Mouse (Mus musculus) liver, embryonic 11.5 days (tissue): ENCODE measurements around the gene Arpc5l. TPM values are rescaled to one million over a fixed set of nuclear protein-coding genes. Genes with fewer than 3 reads are reported as not detected.
"Not testable (repeated sequence)": the region's sequence is repeated elsewhere in the genome, so short reads cannot be mapped to it uniquely, and the experiment has no call there.

Experiments
- ATAC-seq: fragments of 200-750 bp; cut with Nextera tagmentation; replicated peaks from 2 replicates; pipeline ENCODE4 v1.8.0; 2017; ENCODE audit warnings: moderate number of reproducible peaks, mild to moderate bottlenecking, moderate TSS enrichment, moderate library complexity; ENCODE audit not compliant: low FRiP score
- DNase-seq: peaks from one replicate; pipeline ENCODE4 v3.0.0-alpha.2; 2017; ENCODE audit warnings: low spot score
- H3K27ac ChIP-seq: fragments of 300-500 bp; sonication (generic); 2 replicates; pipeline ENCODE4 v1.5.1; 2014; ENCODE audit warnings: mild to moderate bottlenecking, low read depth, low read length, control low read depth
- H3K27me3 ChIP-seq: fragments of 300-500 bp; sonication (generic); replicated peaks from 2 replicates; pipeline ENCODE4 v1.6.1; 2014; ENCODE audit warnings: low read length, mixed read lengths; ENCODE audit not compliant: control insufficient read depth, insufficient read depth
- H3K36me3 ChIP-seq: fragments of 300-500 bp; sonication (generic); 2 replicates; pipeline ENCODE4 v1.6.1; 2014; ENCODE audit warnings: mild to moderate bottlenecking, low read length, moderate library complexity, mixed read lengths; ENCODE audit not compliant: control insufficient read depth, insufficient read depth
- H3K4me1 ChIP-seq: fragments of 300-500 bp; sonication (generic); replicated peaks from 2 replicates; pipeline ENCODE4 v1.6.1; 2014; ENCODE audit warnings: low read length, mixed read lengths; ENCODE audit not compliant: control insufficient read depth, insufficient read depth
- H3K4me2 ChIP-seq: fragments of 300-500 bp; sonication (generic); 2 replicates; pipeline ENCODE4 v1.6.1; 2014; ENCODE audit warnings: mild to moderate bottlenecking, control low read depth, moderate library complexity
- H3K4me3 ChIP-seq: fragments of 300-500 bp; sonication (generic); 2 replicates; pipeline ENCODE4 v1.5.1; 2014; ENCODE audit warnings: low read depth, low read length, control low read depth
- H3K9ac ChIP-seq: fragments of 300-500 bp; sonication (generic); 2 replicates; pipeline ENCODE4 v1.6.1; 2014; ENCODE audit warnings: low read depth, low read length, control low read depth
- H3K9me3 ChIP-seq: fragments of 300-500 bp; sonication (generic); 2 replicates; pipeline ENCODE4 v1.6.1; 2016; ENCODE audit warnings: low read length, inconsistent platforms, mixed read lengths; ENCODE audit not compliant: control insufficient read depth
- WGBS: fragments of 180-500 bp; shearing (Covaris S2); extraction: QIAGEN DNeasy Blood & Tissue Kit; methylation state at CpG from one replicate; pipeline ENCODE4 v1.1.7; 2014; 5-methylcytosine and 5-hydroxymethylcytosine counted together
- polyA plus RNA-seq: library from polyadenylated mRNA; unstranded; fragments of >200 nt; fragmentation: Nextera tagmentation; extraction: Ambion mirVana; gene quantifications from 2 replicates; pipeline ENCODE4 v1.2.1, GENCODE M21; 2014

Gene Arpc5l
- polyA plus RNA-seq, 1 experiment from 2014 or later, result 113 TPM

- Histone ChIP-seq H3K4me3 (peak overlapping the region; percentile 79), H3K27me3 (no peaks in the 10 kb centered on the region), H3K4me1 (peaks cover 42% of the 10 kb centered on the region), H3K9ac (peak overlapping the region; percentile 94), H3K4me2 (peak overlapping the region; percentile 67), H3K9me3 (no peaks in the 10 kb centered on the region), H3K36me3 (peaks cover 41% of the 10 kb centered on the region), H3K27ac (peak overlapping the region; percentile 78)
- no peak for ATAC-seq
- 37% methylated on average over 5 of the region's 5 CpGs for WGBS
- DNase-seq, result no peak
These were observed 1.6 kb upstream of the Arpc5l start for GRCm38 (mm10) chr2:39003512-39003911.

- DNase-seq (no peak), ATAC-seq (no peak)
- H3K36me3 ChIP-seq, result peaks cover 41% of the 10 kb centered on the region
- H3K9me3 ChIP-seq, result no peaks in the 10 kb centered on the region
- H3K4me3 ChIP-seq, result peak overlapping the region; percentile 79
- H3K27ac ChIP-seq, result peak overlapping the region; percentile 78
- H3K4me1 ChIP-seq, result peaks cover 48% of the 10 kb centered on the region
- WGBS, result under 1% methylated on average over 11 of the region's 11 CpGs
- H3K27me3 ChIP-seq, result no peaks in the 10 kb centered on the region
- peak overlapping the region; percentile 94 for H3K9ac ChIP-seq
- H3K4me2 ChIP-seq, result peak overlapping the region; percentile 67
These were observed 776 bp upstream of the Arpc5l start for GRCm38 (mm10) chr2:39004372-39004771.

- Histone ChIP-seq H3K4me3 (peak within 1 kb of the TSS; percentile 79), H3K4me1 (peaks cover 47% of the 10 kb centered on the region), H3K9me3 (no peaks in the 10 kb centered on the region), H3K4me2 (peak within 1 kb of the TSS; percentile 67), H3K36me3 (peaks cover 32% of the 10 kb centered on the region), H3K27ac (peak within 1 kb of the TSS; percentile 78), H3K9ac (peak within 1 kb of the TSS; percentile 94), H3K27me3 (no peaks in the 10 kb centered on the region)
- WGBS, result 10% methylated on average over 15 of the region's 15 CpGs
- no peak for DNase-seq
- no peak for ATAC-seq
These were observed 479 bp downstream of the Arpc5l start, which contains the start of gene Rpl35 for GRCm38 (mm10) chr2:39005574-39006079. Rpl35 (minus strand) TSS chr2:39005624.

GRCm38 (mm10) chr2:39006149-39006730 lies 1.1 kb downstream of the Arpc5l start:
- H3K27ac ChIP-seq, result no peak overlapping the region
- DNase-seq (no peak), ATAC-seq (no peak)
- no peaks in the 10 kb centered on the region for H3K27me3 ChIP-seq
- no peaks in the 10 kb centered on the region for H3K9me3 ChIP-seq
- WGBS, result 79% methylated on average over 14 of the region's 14 CpGs
- H3K4me3 ChIP-seq, result peak overlapping the region; percentile 79
- peak overlapping the region; percentile 67 for H3K4me2 ChIP-seq
- H3K4me1 ChIP-seq, result peaks cover 47% of the 10 kb centered on the region
- H3K9ac ChIP-seq, result no peak overlapping the region
- H3K36me3 ChIP-seq, result peaks cover 26% of the 10 kb centered on the region

GRCm38 (mm10) chr2:39007865-39008264 lies 2.7 kb downstream of the Arpc5l start:
- peak overlapping the region; percentile 87 for H3K4me3 ChIP-seq
- peaks cover 12% of the 10 kb centered on the region for H3K36me3 ChIP-seq
- peak overlapping the region; percentile 67 for H3K4me2 ChIP-seq
- H3K4me1 ChIP-seq, result peaks cover 36% of the 10 kb centered on the region
- peak; percentile 83 for ATAC-seq
- peak overlapping the region; percentile 97 for H3K27ac ChIP-seq
- under 1% methylated on average over 44 of the region's 44 CpGs for WGBS
- DNase-seq, result peak; percentile 95
- H3K9ac ChIP-seq, result peak overlapping the region; percentile 92
- H3K27me3 ChIP-seq, result no peaks in the 10 kb centered on the region
- H3K9me3 ChIP-seq, result no peaks in the 10 kb centered on the region

- WGBS, result under 1% methylated on average over 25 of the region's 25 CpGs
- Histone ChIP-seq H3K27me3 (no peaks in the 10 kb centered on the region), H3K9ac (peak overlapping the region; percentile 92), H3K9me3 (no peaks in the 10 kb centered on the region), H3K4me1 (peaks cover 32% of the 10 kb centered on the region), H3K4me3 (peak overlapping the region; percentile 87), H3K4me2 (peak overlapping the region; percentile 67), H3K36me3 (peaks cover 7% of the 10 kb centered on the region), H3K27ac (peak overlapping the region; percentile 97)
- DNase-seq (no peak), ATAC-seq (peak; percentile 22)
These were observed 3.3 kb downstream of the Arpc5l start for GRCm38 (mm10) chr2:39008350-39008851.

GRCm38 (mm10) chr2:39008954-39009365 lies 3.8 kb downstream of the Arpc5l start:
- ATAC-seq (no peak), DNase-seq (no peak)
- Histone ChIP-seq H3K9me3 (no peaks in the 10 kb centered on the region), H3K4me1 (peaks cover 26% of the 10 kb centered on the region), H3K9ac (peak overlapping the region; percentile 92), H3K4me2 (peak overlapping the region; percentile 67), H3K4me3 (peak overlapping the region; percentile 87), H3K27ac (peak overlapping the region; percentile 97), H3K27me3 (no peaks in the 10 kb centered on the region), H3K36me3 (peaks cover 6% of the 10 kb centered on the region)
- 20% methylated on average over 3 of the region's 3 CpGs for WGBS

- peaks cover 26% of the 10 kb centered on the region for H3K4me1 ChIP-seq
- ATAC-seq, result not testable (repeated sequence)
These were observed 5.0 kb downstream of the Arpc5l start for GRCm38 (mm10) chr2:39010144-39010543.

GRCm38 (mm10) chr2:39011264-39011663 lies 6.1 kb downstream of the Arpc5l start:
- ATAC-seq, result no peak
- no peak overlapping the region for H3K9ac ChIP-seq
- H3K27ac ChIP-seq, result no peak overlapping the region
- H3K36me3 ChIP-seq, result peaks cover 17% of the 10 kb centered on the region
- no peak overlapping the region for H3K4me3 ChIP-seq
- peaks cover 20% of the 10 kb centered on the region for H3K4me1 ChIP-seq
- H3K4me2 ChIP-seq, result no peak overlapping the region
- no peak for DNase-seq
- no peaks in the 10 kb centered on the region for H3K9me3 ChIP-seq
- H3K27me3 ChIP-seq, result no peaks in the 10 kb centered on the region

More at GRCm38 (mm10) chr2:39010144-39010543, 5.0 kb downstream of the Arpc5l start:
- H3K27ac ChIP-seq, H3K4me3 ChIP-seq, H3K9ac ChIP-seq, H3K9me3 ChIP-seq, H3K4me2 ChIP-seq, H3K27me3 ChIP-seq, DNase-seq: not testable (repeated sequence)
- peaks cover 13% of the 10 kb centered on the region for H3K36me3 ChIP-seq
- 83% methylated on average over 5 of the region's 5 CpGs for WGBS
